Mouse (Mus musculus) brain, embryonic 14.5 days (tissue): ENCODE data around the gene Gm11232.

Experiments used
- CTCF ChIP-seq: fragments of 200-500 bp; IDR thresholded peaks from 2 replicates; pipeline ENCODE4 v1.5.1; 2012; ENCODE audit warnings: inconsistent platforms, mild to moderate bottlenecking, moderate library complexity, borderline replicate concordance; ENCODE audit not compliant: insufficient read depth, insufficient read length; ENCODE audit errors: extremely low read depth
- POLR2A ChIP-seq: fragments of 200-500 bp; IDR thresholded peaks from 2 replicates; pipeline ENCODE4 v1.6.1; 2012; ENCODE audit warnings: mild to moderate bottlenecking, inconsistent platforms, borderline replicate concordance; ENCODE audit not compliant: poor library complexity, insufficient read depth, insufficient read length, severe bottlenecking; ENCODE audit errors: extremely low read depth

DNA sequence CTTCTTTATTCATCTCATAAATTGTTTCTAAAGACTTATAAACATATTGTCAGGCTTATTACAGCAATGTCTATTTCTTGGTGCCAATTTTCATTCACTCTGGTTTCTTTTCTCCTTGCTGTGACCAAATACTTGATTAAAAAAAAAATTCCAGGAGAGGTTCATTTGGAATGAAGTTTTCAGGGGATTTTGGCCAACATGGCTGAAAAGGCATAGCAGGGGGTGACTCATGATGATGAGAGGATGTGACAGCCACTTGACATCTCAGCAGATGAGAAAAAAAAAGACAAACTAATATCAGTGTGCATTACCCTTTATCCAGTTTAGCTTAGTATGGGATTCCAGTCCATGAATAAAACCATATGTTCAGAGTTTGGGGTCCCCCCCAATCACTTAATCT, 28.4 kb downstream of the Gm11232 start:
- TF ChIP-seq CTCF: no peak
- no peak for TF ChIP-seq POLR2A
